Mouse (Mus musculus) heart, embryonic 15.5 days (tissue): Measurements from ENCODE around the gene Timm44. TPM values are rescaled to one million over a fixed set of nuclear protein-coding genes. Genes with fewer than 3 reads are reported as not detected.
A peak's percentile ranks its signal among the peaks of the same experiment; 100 is the strongest.

Source experiments
- ATAC-seq: fragments of 200-750 bp; cut with Nextera tagmentation; replicated peaks from 2 replicates; pipeline ENCODE4 v1.8.0; 2017; ENCODE audit warnings: low read depth, moderate TSS enrichment; ENCODE audit not compliant: insufficient number of reproducible peaks, insufficient read depth, low FRiP score
- H3K27ac ChIP-seq: fragments of 300-500 bp; sonication (generic); 2 replicates; pipeline ENCODE4 v1.5.1; 2015; ENCODE audit warnings: mild to moderate bottlenecking, inconsistent platforms
- H3K27me3 ChIP-seq: fragments of 300-500 bp; sonication (generic); 2 replicates; pipeline ENCODE4 v1.6.1; 2015; ENCODE audit warnings: inconsistent platforms
- H3K36me3 ChIP-seq: fragments of 300-500 bp; sonication (generic); 2 replicates; pipeline ENCODE4 v1.6.1; 2015; ENCODE audit warnings: mild to moderate bottlenecking, inconsistent platforms
- H3K4me1 ChIP-seq: fragments of 300-500 bp; sonication (generic); replicated peaks from 2 replicates; pipeline ENCODE4 v1.6.1; 2015; ENCODE audit warnings: inconsistent platforms
- H3K4me2 ChIP-seq: fragments of 300-500 bp; sonication (generic); 2 replicates; pipeline ENCODE4 v1.6.1; 2015; ENCODE audit warnings: inconsistent platforms, mild to moderate bottlenecking, moderate library complexity
- H3K4me3 ChIP-seq: fragments of 300-500 bp; sonication (generic); 2 replicates; pipeline ENCODE4 v1.5.1; 2015; ENCODE audit warnings: mild to moderate bottlenecking, inconsistent platforms
- H3K9ac ChIP-seq: fragments of 300-500 bp; sonication (generic); 2 replicates; pipeline ENCODE4 v1.6.1; 2015; ENCODE audit warnings: mild to moderate bottlenecking, inconsistent platforms
- H3K9me3 ChIP-seq: fragments of 300-500 bp; sonication (generic); replicated peaks from 2 replicates; pipeline ENCODE4 v1.6.1; 2016; ENCODE audit warnings: inconsistent platforms
- WGBS: fragments of 180-500 bp; shearing (Covaris S2); methylation state at CpG from one replicate; pipeline ENCODE4 v1.1.7; 2015; ENCODE audit warnings: mixed read lengths; 5-methylcytosine and 5-hydroxymethylcytosine counted together
- polyA plus RNA-seq: library from polyadenylated mRNA; unstranded; fragments of >200 nt; fragmentation: Nextera tagmentation; extraction: Ambion mirVana; gene quantifications from 2 replicates; pipeline ENCODE4 v1.2.1, GENCODE M21; 2015

Timm44 gene
- polyA plus RNA-seq, 1 experiment from 2014 or later: 59.5 TPM

DNA sequence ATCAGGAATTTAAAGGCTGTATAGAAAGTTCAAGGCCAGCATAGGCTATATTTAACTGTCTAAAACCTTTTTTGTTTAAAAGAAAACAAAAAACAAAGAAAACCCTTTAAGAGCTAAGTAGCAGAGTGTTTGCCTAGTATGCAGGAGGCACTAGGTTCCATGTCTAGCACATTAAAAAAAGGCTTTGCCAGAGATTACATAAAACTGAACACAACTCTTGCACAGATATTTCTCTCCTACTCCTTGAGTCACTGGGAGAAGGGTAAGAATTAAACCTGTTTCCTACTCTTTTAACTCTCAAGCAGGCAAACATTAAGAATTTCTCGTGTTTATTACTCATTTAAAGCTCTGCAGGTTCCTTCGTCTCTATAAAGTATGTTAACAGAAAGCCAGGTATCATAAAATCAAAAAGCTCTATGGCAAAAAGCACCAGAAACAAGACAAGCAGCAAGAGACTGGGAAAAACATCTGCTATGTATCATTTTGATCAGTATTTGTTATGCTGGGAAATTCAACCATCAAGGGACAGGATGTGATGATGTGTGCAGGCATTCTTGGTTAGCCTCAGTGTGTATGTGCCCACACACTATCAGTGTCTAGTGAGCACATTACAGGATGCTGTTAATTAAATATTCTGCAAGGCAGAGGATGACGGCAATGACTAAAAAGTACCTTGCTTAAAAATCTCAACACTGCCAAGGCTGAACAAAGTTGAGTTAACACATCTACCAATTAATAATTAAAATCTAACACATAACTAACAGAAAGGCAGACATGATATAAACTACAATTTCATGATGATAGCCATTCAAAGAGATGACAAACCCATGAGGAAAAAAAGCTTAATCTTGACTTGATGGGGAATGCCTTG lies 37.8 kb upstream of the Timm44 start:
- Histone ChIP-seq H3K36me3 (peaks cover 31% of the 10 kb centered on the region), H3K9ac (no peak overlapping the region), H3K4me1 (peaks cover 7% of the 10 kb centered on the region), H3K4me2 (no peak overlapping the region), H3K27ac (no peak overlapping the region), H3K27me3 (no peaks in the 10 kb centered on the region), H3K9me3 (no peaks in the 10 kb centered on the region), H3K4me3 (no peak overlapping the region)
- ATAC-seq: no peak
- WGBS: 66% methylated on average over 3 of the region's 3 CpGs

GRCm38 (mm10) chr8:4312104-4312503 lies 36.4 kb upstream of the Timm44 start:
- peaks cover 7% of the 10 kb centered on the region for H3K4me1 ChIP-seq
- H3K36me3 ChIP-seq: peaks cover 38% of the 10 kb centered on the region
- H3K4me2 ChIP-seq: no peak overlapping the region
- no peak overlapping the region for H3K9ac ChIP-seq
- H3K9me3 ChIP-seq: no peaks in the 10 kb centered on the region
- H3K27me3 ChIP-seq: no peaks in the 10 kb centered on the region
- H3K27ac ChIP-seq: no peak overlapping the region
- no peak overlapping the region for H3K4me3 ChIP-seq
- no peak for ATAC-seq

DNA sequence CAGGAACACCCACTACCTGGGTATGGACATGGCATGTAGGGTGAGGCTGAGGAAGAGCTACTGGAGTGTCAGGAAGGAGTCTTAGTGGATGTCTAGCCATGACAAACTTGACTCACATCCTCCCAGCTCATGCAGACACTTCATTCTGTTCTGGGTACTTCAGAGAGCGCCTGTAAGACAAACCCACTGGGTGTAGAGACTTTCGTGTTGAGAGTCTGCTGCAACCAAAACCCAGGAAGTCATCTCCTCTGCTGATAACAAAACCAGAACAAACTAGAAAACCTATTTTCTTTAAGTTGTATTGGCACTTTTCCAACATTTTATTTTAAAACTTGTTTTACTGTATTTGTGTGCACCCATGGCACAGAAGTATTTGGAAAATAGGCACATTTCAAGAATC lies 30.1 kb upstream of the Timm44 start:
- H3K27ac ChIP-seq: no peak overlapping the region
- peaks cover 89% of the 10 kb centered on the region for H3K36me3 ChIP-seq
- no peak overlapping the region for H3K9ac ChIP-seq
- H3K4me2 ChIP-seq: no peak overlapping the region
- H3K4me3 ChIP-seq: no peak overlapping the region
- H3K9me3 ChIP-seq: no peaks in the 10 kb centered on the region
- no peaks in the 10 kb centered on the region for H3K4me1 ChIP-seq
- WGBS: 77% methylated on average over 2 of the region's 2 CpGs
- H3K27me3 ChIP-seq: no peaks in the 10 kb centered on the region
- no peak for ATAC-seq

DNA sequence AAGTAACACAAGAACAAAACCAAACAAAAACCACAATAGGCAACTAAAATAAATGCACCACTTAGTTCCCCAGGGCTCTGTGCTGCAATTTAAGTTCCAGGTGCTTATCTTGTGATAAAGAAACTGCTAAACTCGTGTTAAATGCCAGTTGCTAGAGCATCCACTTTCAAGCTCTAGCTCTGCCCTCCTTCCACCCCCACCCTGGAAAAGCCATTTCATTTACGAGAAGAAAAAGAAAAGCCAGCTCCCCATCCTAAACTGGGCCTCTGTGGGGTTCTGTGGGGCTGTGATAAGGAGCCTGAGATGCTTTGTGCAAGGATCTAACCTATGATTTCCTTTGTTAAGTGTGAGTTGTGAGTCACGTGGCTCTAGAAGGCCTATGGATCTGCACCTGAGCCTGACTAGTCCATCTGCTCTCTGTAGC lies 28.4 kb upstream of the Timm44 start:
- Histone ChIP-seq H3K9ac (no peak overlapping the region), H3K4me3 (no peak overlapping the region)
- 54% methylated on average over 3 of the region's 3 CpGs for WGBS

GRCm38 (mm10) chr8:4297822-4298221 lies 22.1 kb upstream of the Timm44 start:
- no peak overlapping the region for H3K4me3 ChIP-seq
- peaks cover 89% of the 10 kb centered on the region for H3K36me3 ChIP-seq
- ATAC-seq: no peak
- H3K4me1 ChIP-seq: no peaks in the 10 kb centered on the region
- WGBS: 70% methylated on average over 4 of the region's 4 CpGs
- H3K27ac ChIP-seq: no peak overlapping the region
- H3K27me3 ChIP-seq: no peaks in the 10 kb centered on the region
- no peaks in the 10 kb centered on the region for H3K9me3 ChIP-seq
- no peak overlapping the region for H3K4me2 ChIP-seq
- no peak overlapping the region for H3K9ac ChIP-seq

More for the DNA sequence above, 28.4 kb upstream of the Timm44 start:
- no peak overlapping the region for H3K27ac ChIP-seq
- H3K4me2 ChIP-seq: no peak overlapping the region
- no peaks in the 10 kb centered on the region for H3K4me1 ChIP-seq
- no peak for ATAC-seq
- no peaks in the 10 kb centered on the region for H3K27me3 ChIP-seq
- no peaks in the 10 kb centered on the region for H3K9me3 ChIP-seq
- H3K36me3 ChIP-seq: peaks cover 87% of the 10 kb centered on the region

- no peak for ATAC-seq
- H3K4me1 ChIP-seq: no peaks in the 10 kb centered on the region
- no peak overlapping the region for H3K27ac ChIP-seq
- no peak overlapping the region for H3K4me2 ChIP-seq
- H3K9ac ChIP-seq: no peak overlapping the region
- H3K36me3 ChIP-seq: peaks cover 95% of the 10 kb centered on the region
- H3K27me3 ChIP-seq: no peaks in the 10 kb centered on the region
- 91% methylated on average over 5 of the region's 5 CpGs for WGBS
- no peaks in the 10 kb centered on the region for H3K9me3 ChIP-seq
- H3K4me3 ChIP-seq: no peak overlapping the region
Observed at GRCm38 (mm10) chr8:4292738-4293137, 17.0 kb upstream of the Timm44 start.

DNA sequence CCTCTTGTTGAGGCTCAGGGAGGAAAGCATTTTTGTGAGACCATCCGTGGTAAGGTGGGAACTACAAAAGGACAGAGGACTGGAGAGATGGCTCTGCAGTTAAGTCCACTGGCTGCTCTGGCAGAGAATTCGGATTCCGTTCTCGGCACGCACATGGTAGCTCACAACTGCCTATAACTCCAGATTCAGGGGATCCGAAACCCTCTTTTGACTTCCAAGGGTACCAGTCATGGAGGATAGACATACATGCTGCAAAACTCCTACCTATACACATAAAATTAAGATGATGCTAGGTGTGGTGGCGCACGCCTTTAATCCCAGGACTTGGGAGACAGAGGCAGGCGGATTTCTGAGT lies 375 bp upstream of the Timm44 start:
- Histone ChIP-seq H3K36me3 (peaks cover 26% of the 10 kb centered on the region), H3K4me2 (peak overlapping the region; percentile 82), H3K4me3 (peak overlapping the region; percentile 79), H3K9me3 (no peaks in the 10 kb centered on the region), H3K27me3 (no peaks in the 10 kb centered on the region), H3K9ac (peak overlapping the region; percentile 80), H3K4me1 (peaks cover 13% of the 10 kb centered on the region), H3K27ac (peak overlapping the region; percentile 79)
- ATAC-seq: no peak; the same call in 1 of the 2 replicates
- 25% methylated on average over 9 of the region's 9 CpGs for WGBS

- WGBS: 88% methylated on average over 6 of the region's 6 CpGs
- Histone ChIP-seq H3K9me3 (no peaks in the 10 kb centered on the region), H3K4me1 (peaks cover 3% of the 10 kb centered on the region), H3K27me3 (no peaks in the 10 kb centered on the region), H3K27ac (no peak overlapping the region), H3K4me3 (no peak overlapping the region), H3K9ac (no peak overlapping the region), H3K4me2 (no peak overlapping the region), H3K36me3 (peaks cover 91% of the 10 kb centered on the region)
- no peak for ATAC-seq
Observed at GRCm38 (mm10) chr8:4269609-4270008, 6.1 kb downstream of the Timm44 start.

- no peak overlapping the region for H3K27ac ChIP-seq
- H3K9me3 ChIP-seq: no peaks in the 10 kb centered on the region
- 79% methylated on average over 15 of the region's 15 CpGs for WGBS
- H3K9ac ChIP-seq: no peak overlapping the region
- peaks cover 91% of the 10 kb centered on the region for H3K36me3 ChIP-seq
- ATAC-seq: no peak; the same call in 1 of the 2 replicates
- no peaks in the 10 kb centered on the region for H3K4me1 ChIP-seq
- no peak overlapping the region for H3K4me3 ChIP-seq
- H3K4me2 ChIP-seq: no peak overlapping the region
- H3K27me3 ChIP-seq: no peaks in the 10 kb centered on the region
Observed at GRCm38 (mm10) chr8:4267627-4268026, 8.1 kb downstream of the Timm44 start.

DNA sequence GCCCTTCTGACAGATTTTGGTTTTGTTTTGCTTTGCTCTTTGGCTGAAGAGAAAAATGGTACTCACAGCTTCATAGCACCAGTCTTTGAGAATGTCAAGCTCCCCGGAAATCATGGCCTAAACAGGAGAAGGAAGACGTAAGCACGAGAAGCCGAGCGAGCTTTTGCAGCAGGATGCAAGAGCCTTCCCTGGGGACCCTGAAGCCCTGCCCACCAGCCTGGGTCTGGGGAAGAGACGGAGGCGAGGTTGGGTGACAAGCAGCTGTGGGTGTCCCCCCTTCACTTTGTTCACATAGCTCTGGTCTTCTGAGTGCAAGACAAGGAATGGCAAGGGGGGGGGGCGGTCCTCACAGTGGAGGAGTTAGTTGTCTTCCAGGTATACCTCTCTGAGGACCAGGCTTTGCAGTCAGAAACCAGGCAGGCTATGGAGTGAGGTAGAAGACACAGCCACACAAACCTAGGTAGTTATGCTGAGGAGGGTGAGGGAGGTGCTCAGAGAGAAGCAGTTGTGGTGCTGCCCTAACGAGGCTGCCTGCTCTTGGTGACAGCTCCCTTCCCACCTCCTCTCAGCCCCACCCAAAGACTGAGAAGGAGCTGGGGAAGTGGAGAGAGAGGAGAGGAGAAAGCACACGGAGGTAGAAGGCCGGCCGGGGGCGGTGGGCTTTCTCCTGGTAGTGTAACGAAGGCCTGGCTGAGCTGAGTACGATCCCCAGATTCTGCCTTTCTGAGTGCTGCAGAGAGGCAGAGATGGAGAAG lies 10.4 kb downstream of the Timm44 start:
- H3K27me3 ChIP-seq: no peaks in the 10 kb centered on the region
- no peak for ATAC-seq
- no peak overlapping the region for H3K4me2 ChIP-seq
- no peak overlapping the region for H3K9ac ChIP-seq
- no peak overlapping the region for H3K27ac ChIP-seq
- H3K4me3 ChIP-seq: no peak overlapping the region
- H3K9me3 ChIP-seq: no peaks in the 10 kb centered on the region
- 90% methylated on average over 15 of the region's 15 CpGs for WGBS
- no peaks in the 10 kb centered on the region for H3K4me1 ChIP-seq
- peaks cover 92% of the 10 kb centered on the region for H3K36me3 ChIP-seq

DNA sequence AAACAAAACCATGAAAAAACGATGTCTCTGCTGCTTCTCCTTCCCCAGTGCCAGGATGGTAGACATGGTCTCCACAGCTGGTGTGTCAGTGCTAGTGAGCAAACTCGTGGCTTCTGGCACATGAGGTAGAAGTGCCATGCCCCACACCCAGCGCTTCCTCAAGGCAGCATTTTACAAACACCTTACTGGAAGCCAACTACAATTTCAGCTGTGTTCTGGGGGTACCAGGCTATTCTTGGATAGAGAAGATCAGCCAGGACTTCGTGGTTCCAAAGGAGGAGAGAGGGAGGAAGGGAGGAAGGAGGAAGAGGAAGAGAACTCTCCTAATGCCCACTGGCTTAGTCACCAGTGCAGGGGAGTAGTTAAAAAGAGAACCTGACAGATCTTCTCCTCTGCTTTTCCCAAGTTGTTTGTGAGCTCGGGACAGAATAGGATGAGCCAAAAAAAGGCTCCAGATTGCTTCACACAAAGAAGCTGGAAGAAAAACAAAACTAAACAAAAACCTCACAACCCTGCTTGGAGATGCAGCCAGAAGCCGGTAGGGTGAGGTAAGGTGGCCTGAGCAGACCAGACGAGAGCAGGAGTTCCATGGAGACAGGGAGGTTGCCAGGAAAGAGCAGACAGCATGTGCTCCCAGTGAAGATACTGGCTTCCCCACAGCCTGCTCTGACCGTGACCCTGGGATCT lies 12.5 kb downstream of the Timm44 start:
- H3K4me3 ChIP-seq: no peak overlapping the region
- WGBS: 80% methylated on average over 8 of the region's 8 CpGs
- H3K4me1 ChIP-seq: peaks cover 13% of the 10 kb centered on the region
- no peak for ATAC-seq
- H3K27me3 ChIP-seq: no peaks in the 10 kb centered on the region
- no peak overlapping the region for H3K4me2 ChIP-seq
- H3K9me3 ChIP-seq: no peaks in the 10 kb centered on the region
- H3K27ac ChIP-seq: no peak overlapping the region
- peaks cover 81% of the 10 kb centered on the region for H3K36me3 ChIP-seq
- H3K9ac ChIP-seq: no peak overlapping the region
